Mouse (Mus musculus) kidney, adult 18-20 months (tissue): ENCODE measurements around the gene Dbi.

Experiments used
- DNase-seq: peaks from one replicate; pipeline ENCODE4 v3.0.0; 2021

Gene Dbi

GRCm38 (mm10) chr1:120120141-120120968 is 523 bp downstream of the Dbi start:
- DNase-seq: peak; percentile 83

- no peak for DNase-seq
These were observed 1.5 kb downstream of the Dbi start for GRCm38 (mm10) chr1:120119389-120119788.

GRCm38 (mm10) chr1:120118854-120119253 is 2.0 kb downstream of the Dbi start:
- DNase-seq: no peak

- DNase-seq: peak; percentile 78
These were observed 4.8 kb downstream of the Dbi start for GRCm38 (mm10) chr1:120116106-120116505.

- DNase-seq: peak; percentile 76
These were observed 5.2 kb downstream of the Dbi start for GRCm38 (mm10) chr1:120115671-120116081.

- no peak for DNase-seq
These were observed 8.4 kb downstream of the Dbi start for GRCm38 (mm10) chr1:120112251-120113187.

GRCm38 (mm10) chr1:120111766-120112165 is 9.1 kb downstream of the Dbi start:
- no peak for DNase-seq

GRCm38 (mm10) chr1:120109741-120110432 is 11.0 kb downstream of the Dbi start:
- peak; percentile 78 for DNase-seq

- no peak for DNase-seq
These were observed 15.3 kb downstream of the Dbi start for GRCm38 (mm10) chr1:120105556-120105959.

- no peak for DNase-seq
These were observed 19.7 kb downstream of the Dbi start for GRCm38 (mm10) chr1:120101227-120101609.

GRCm38 (mm10) chr1:120100456-120101226 is 20.2 kb downstream of the Dbi start:
- no peak for DNase-seq

GRCm38 (mm10) chr1:120099483-120099882 is 21.4 kb downstream of the Dbi start:
- no peak for DNase-seq

GRCm38 (mm10) chr1:120098327-120098726 is 22.6 kb downstream of the Dbi start:
- peak; percentile 86 for DNase-seq

- DNase-seq: no peak
These were observed 26.0 kb downstream of the Dbi start for GRCm38 (mm10) chr1:120094920-120095319.

GRCm38 (mm10) chr1:120093482-120094134 is 27.3 kb downstream of the Dbi start:
- DNase-seq: peak; percentile 91

- DNase-seq: no peak
These were observed 29.9 kb downstream of the Dbi start for GRCm38 (mm10) chr1:120090880-120091570.

GRCm38 (mm10) chr1:120089180-120089579 is 31.7 kb downstream of the Dbi start:
- DNase-seq: no peak

- DNase-seq: no peak
These were observed 34.2 kb downstream of the Dbi start for GRCm38 (mm10) chr1:120086644-120087043.

- DNase-seq: no peak
These were observed 35.2 kb downstream of the Dbi start for GRCm38 (mm10) chr1:120085696-120086095.

- no peak for DNase-seq
These were observed 36.9 kb downstream of the Dbi start for GRCm38 (mm10) chr1:120083921-120084517.
